Mouse (Mus musculus) E14TG2a.4 (cell line): ENCODE measurements at regions not wholly inside any gene's neighbourhood (a gene's known extent, or its start where the extent isn't known, plus 50 kb on each side); places are given as distances from the start of the nearest gene placed in this dataset.
"Not testable (repeated sequence)": the region's sequence is repeated elsewhere in the genome, so short reads cannot be mapped to it uniquely, and the experiment has no call there.

ENCODE experiments used
- H3K27me3 ChIP-seq: 2 replicates; pipeline ENCODE4 v1.6.1; 2014; ENCODE audit warnings: low read length, control low read depth; ENCODE audit not compliant: insufficient read depth
- H3K36me3 ChIP-seq: 2 replicates; pipeline ENCODE4 v1.6.1; 2014; ENCODE audit warnings: low read length, control low read depth; ENCODE audit not compliant: insufficient read depth
- H3K4me1 ChIP-seq: replicated peaks from 2 replicates; pipeline ENCODE4 v1.6.1; 2014; ENCODE audit warnings: low read depth, low read length, control low read depth
- H3K4me3 ChIP-seq: replicated peaks from 2 replicates; pipeline ENCODE4 v1.5.1; 2014; ENCODE audit warnings: mild to moderate bottlenecking, low read length
- H3K9me3 ChIP-seq: 2 replicates; pipeline ENCODE4 v1.6.1; 2014; ENCODE audit warnings: low read length, control low read depth
- CTCF ChIP-seq: conservative IDR thresholded peaks from 2 replicates; pipeline ENCODE4 v1.5.1; 2014; ENCODE audit warnings: low read length
- NANOG ChIP-seq: IDR thresholded peaks from 2 replicates; pipeline ENCODE4 v1.6.1; 2014; ENCODE audit warnings: borderline replicate concordance, low read length, mixed read lengths
- POU5F1 ChIP-seq: IDR thresholded peaks from 2 replicates; pipeline ENCODE4 v1.6.1; 2014; ENCODE audit warnings: low read length, borderline replicate concordance

GRCm38 (mm10) chr16:30190935-30191514, 76.3 kb downstream of the Cpn2 start:
- Histone ChIP-seq H3K4me3 (no peak overlapping the region), H3K36me3 (peaks cover 4% of the 10 kb centered on the region; the same call in 1 of the 2 replicates), H3K9me3 (no peaks in the 10 kb centered on the region), H3K4me1 (peaks cover 85% of the 10 kb centered on the region), H3K27me3 (no peaks in the 10 kb centered on the region)
- TF ChIP-seq POU5F1 (no peak), NANOG (no peak), CTCF (no peak)

- Histone ChIP-seq H3K4me1 (peaks cover 66% of the 10 kb centered on the region), H3K36me3 (peaks cover 21% of the 10 kb centered on the region), H3K4me3 (no peak overlapping the region), H3K9me3 (no peaks in the 10 kb centered on the region), H3K27me3 (no peaks in the 10 kb centered on the region)
- TF ChIP-seq NANOG (no peak), POU5F1 (no peak), CTCF (no peak)
Measured at GRCm38 (mm10) chr16:30193294-30194261, 73.7 kb downstream of the Cpn2 start.

- no peak overlapping the region for H3K4me3 ChIP-seq
- peaks cover 32% of the 10 kb centered on the region for H3K36me3 ChIP-seq
- H3K27me3 ChIP-seq: no peaks in the 10 kb centered on the region
- peaks cover 54% of the 10 kb centered on the region for H3K4me1 ChIP-seq
- TF ChIP-seq CTCF (no peak), POU5F1 (no peak), NANOG (no peak)
- H3K9me3 ChIP-seq: 0 out of 2 replicates have a peak, but pooled peaks cover 5% of the 10 kb centered on the region
Measured at GRCm38 (mm10) chr16:30194836-30195235, 72.5 kb downstream of the Cpn2 start.

- not testable (repeated sequence) for H3K9me3 ChIP-seq, H3K27me3 ChIP-seq, H3K4me3 ChIP-seq
- Histone ChIP-seq H3K4me1 (peaks cover 44% of the 10 kb centered on the region), H3K36me3 (peaks cover 42% of the 10 kb centered on the region)
Measured at GRCm38 (mm10) chr16:30195859-30196258, 71.4 kb downstream of the Cpn2 start.

GRCm38 (mm10) chr16:30197351-30197750, 69.9 kb downstream of the Cpn2 start:
- peaks cover 46% of the 10 kb centered on the region for H3K36me3 ChIP-seq
- no peak overlapping the region for H3K4me3 ChIP-seq
- H3K9me3 ChIP-seq: 0 out of 2 replicates have a peak, but pooled peaks cover 5% of the 10 kb centered on the region
- H3K27me3 ChIP-seq: no peaks in the 10 kb centered on the region
- H3K4me1 ChIP-seq: peaks cover 43% of the 10 kb centered on the region
- TF ChIP-seq CTCF (no peak), POU5F1 (no peak), NANOG (no peak)

- Histone ChIP-seq H3K4me1 (peaks cover 47% of the 10 kb centered on the region), H3K27me3 (no peaks in the 10 kb centered on the region), H3K4me3 (no peak overlapping the region), H3K36me3 (peaks cover 48% of the 10 kb centered on the region), H3K9me3 (0 out of 2 replicates have a peak, but pooled peaks cover 5% of the 10 kb centered on the region)
- TF ChIP-seq CTCF: no peak
- TF ChIP-seq POU5F1: no peak
- TF ChIP-seq NANOG: no peak
Measured at GRCm38 (mm10) chr16:30199836-30200235, 67.5 kb downstream of the Cpn2 start.

- peaks cover 25% of the 10 kb centered on the region for H3K36me3 ChIP-seq
- no peaks in the 10 kb centered on the region for H3K27me3 ChIP-seq
- peaks cover 61% of the 10 kb centered on the region for H3K4me1 ChIP-seq
- peak overlapping the region; percentile 77 for H3K4me3 ChIP-seq
- peaks cover 5% of the 10 kb centered on the region for H3K9me3 ChIP-seq
- no peak for TF ChIP-seq NANOG
- TF ChIP-seq POU5F1: no peak
- no peak for TF ChIP-seq CTCF
Measured at GRCm38 (mm10) chr16:30204144-30204543, 63.2 kb downstream of the Cpn2 start.

- H3K27me3 ChIP-seq: no peaks in the 10 kb centered on the region
- peak overlapping the region; percentile 77 for H3K4me3 ChIP-seq
- peaks cover 61% of the 10 kb centered on the region for H3K4me1 ChIP-seq
- H3K9me3 ChIP-seq: peaks cover 6% of the 10 kb centered on the region
- no peak for TF ChIP-seq POU5F1
- H3K36me3 ChIP-seq: peaks cover 15% of the 10 kb centered on the region
Measured at GRCm38 (mm10) chr16:30205314-30205815, 61.9 kb downstream of the Cpn2 start.
